Comparison of ENCODE assay signal across 12 mouse cellular contexts in genomic region chr11:6016368-6016767, GRCm38 (mm10). TPM values are rescaled to one million over a fixed set of nuclear protein-coding genes. Genes with fewer than 3 reads are reported as not detected.
DNase-seq lines count a peak whose midpoint lies in the region; ATAC-seq lines count a peak whose summit lies in the region.
"Had no signal": no experiment of that assay in that cellular context is flagged by ENCODE, and none has a peak within 500 bp of the region (broad histone marks: within the 10 kb centered on the region; RNA-seq: fewer than 3 reads in every experiment).

No protein-coding gene starts in this region.

- no peak overlapping the region for H3K27ac ChIP-seq in heart, embryonic 10.5 days
- no peak overlapping the region for H3K27ac ChIP-seq in embryonic facial prominence, embryonic 14.5 days (replicated peaks; ENCODE audit: low read depth, low read length)
- H3K27ac ChIP-seq: intestine, embryonic 15.5 days; limb, embryonic 13.5 days had no signal

- H3K9ac ChIP-seq in embryonic facial prominence, embryonic 14.5 days (ENCODE audit: low read depth, low read length), result no peak overlapping the region
- H3K9ac ChIP-seq: intestine, embryonic 15.5 days; limb, embryonic 13.5 days had no signal

- H3K4me1 ChIP-seq in heart, embryonic 10.5 days, result no peaks in the 10 kb centered on the region
- H3K4me1 ChIP-seq in embryonic facial prominence, embryonic 14.5 days (ENCODE audit: control insufficient read depth, insufficient read depth, low read length), result no peaks in the 10 kb centered on the region
- H3K4me1 ChIP-seq: limb, embryonic 13.5 days had no signal

- H3K4me3 ChIP-seq in heart, embryonic 10.5 days, result no peak overlapping the region
- H3K4me3 ChIP-seq in embryonic facial prominence, embryonic 14.5 days (ENCODE audit: low read depth, low read length), result no peak overlapping the region
- H3K4me3 ChIP-seq: intestine, embryonic 15.5 days; limb, embryonic 13.5 days had no signal

- H3K36me3 ChIP-seq in heart, embryonic 10.5 days, result no peaks in the 10 kb centered on the region
- no peaks in the 10 kb centered on the region for H3K36me3 ChIP-seq in embryonic facial prominence, embryonic 14.5 days (ENCODE audit: control insufficient read depth, insufficient read depth, low read length)
- H3K36me3 ChIP-seq: limb, embryonic 13.5 days had no signal

- no peak overlapping the region for H3K4me2 ChIP-seq in embryonic facial prominence, embryonic 14.5 days (ENCODE audit: low read depth, low read length)
- H3K4me2 ChIP-seq: intestine, embryonic 15.5 days; limb, embryonic 13.5 days had no signal

- peak; percentile 36 to 70 for DNase-seq in heart, postnatal 14 days
- no peak for DNase-seq in heart, embryonic 10.5 days (ENCODE audit: low spot score)
- DNase-seq in ovary, postnatal 36 days (ENCODE audit: low spot score), result peak; percentile 33
- DNase-seq in ovary, postnatal 10 days (ENCODE audit: low spot score), result no peak
- peak; percentile 40 for DNase-seq in embryonic facial prominence, embryonic 14.5 days (ENCODE audit: low spot score)
- DNase-seq in thymus, postnatal 4 days, result peak; percentile 71
- DNase-seq in cerebellum, postnatal 36 days, result no peak
- DNase-seq in layer of hippocampus, adult 9-10 months (ENCODE audit: low spot score), result no peak
- DNase-seq: gastrocnemius, postnatal 36 days had no signal

- intact Hi-C loops in heart, postnatal 14 days (cut with DNase I), result no loop called here

- 0% methylated on average over 3 of the region's 3 CpGs for WGBS in heart, embryonic 10.5 days
- WGBS in embryonic facial prominence, embryonic 14.5 days, result 4% methylated on average over 2 of the region's 3 CpGs

- ATAC-seq in embryonic facial prominence, embryonic 14.5 days (ENCODE audit: low read depth), result no peak
- ATAC-seq: intestine, embryonic 15.5 days; Patski had no signal

- H3K27me3 ChIP-seq in heart, embryonic 10.5 days (ENCODE audit: insufficient read depth, poor library complexity, severe bottlenecking), result peaks cover 22% of the 10 kb centered on the region; the same call in 1 of the 2 replicates
- no peaks in the 10 kb centered on the region for H3K27me3 ChIP-seq in embryonic facial prominence, embryonic 14.5 days (replicated peaks; ENCODE audit: control insufficient read depth, insufficient read depth, low read length)
- H3K27me3 ChIP-seq: intestine, embryonic 15.5 days; limb, embryonic 13.5 days; Patski had no signal

- H3K9me3 ChIP-seq in heart, embryonic 10.5 days, result no peaks in the 10 kb centered on the region
- H3K9me3 ChIP-seq in embryonic facial prominence, embryonic 14.5 days (ENCODE audit: control insufficient read depth, low read length), result no peaks in the 10 kb centered on the region
- H3K9me3 ChIP-seq: intestine, embryonic 15.5 days; limb, embryonic 13.5 days had no signal

RNA-seq across cellular contexts. Expression of gene Camk2b, which starts 49.8 kb away (rescaled TPM):
- 1 to 10 TPM; 8.6 TPM for total RNA-seq in heart, postnatal 14 days (2021)
- polyA plus RNA-seq in heart, embryonic 10.5 days (2016; fragmentation: Nextera tagmentation; extraction: Ambion mirVana), result 1.8 and 2.3 TPM in 2 replicates
- polyA plus RNA-seq in embryonic facial prominence, embryonic 14.5 days (2014; fragmentation: Nextera tagmentation; extraction: Ambion mirVana), result 6.1 and 9.2 TPM in 2 replicates

Comparison
In these comparisons a context has a peak if more than half of its experiments do, and no peak if none do; other contexts are left out.
1. DNase-seq: peak in heart, postnatal 14 days (2 of 2), ovary, postnatal 36 days (single experiment), embryonic facial prominence, embryonic 14.5 days (single experiment) and thymus, postnatal 4 days (single experiment); none in heart, embryonic 10.5 days (single experiment), ovary, postnatal 10 days (single experiment), cerebellum, postnatal 36 days (0 of 2) and layer of hippocampus, adult 9-10 months (single experiment).